Mouse (Mus musculus) testis, postnatal 14 days (tissue): ENCODE results near the gene Sesn1.
A peak's percentile ranks its signal among the peaks of the same experiment; 100 is the strongest.
"Not testable (repeated sequence)": the region's sequence is repeated elsewhere in the genome, so short reads cannot be mapped to it uniquely, and the experiment has no call there.

Source experiments
- DNase-seq: peaks from one replicate; pipeline ENCODE4 v3.0.0; 2021; ENCODE audit warnings: low spot score

The Sesn1 gene

GRCm38 (mm10) chr10:41809771-41810563 is at the start of gene Sesn1, which contains the start of gene Cep57l1:
TSS of gene Sesn1 (plus strand) at chr10:41809935.
TSS of gene Cep57l1 (minus strand) at chr10:41809871.
- peak; percentile 93 for DNase-seq

GRCm38 (mm10) chr10:41760866-41761265 is 48.9 kb upstream of the Sesn1 start:
- DNase-seq: no peak

GRCm38 (mm10) chr10:41763741-41764385 is 45.9 kb upstream of the Sesn1 start:
- DNase-seq: no peak

GRCm38 (mm10) chr10:41765586-41765985 is 44.1 kb upstream of the Sesn1 start:
- DNase-seq: peak; percentile 81

- DNase-seq: no peak
Measured at GRCm38 (mm10) chr10:41766280-41766679, 43.5 kb upstream of the Sesn1 start.

GRCm38 (mm10) chr10:41767254-41767653 is 42.5 kb upstream of the Sesn1 start:
- DNase-seq: no peak

- DNase-seq: no peak
Measured at GRCm38 (mm10) chr10:41792375-41792774, 17.4 kb upstream of the Sesn1 start.

GRCm38 (mm10) chr10:41797253-41797652 is 12.5 kb upstream of the Sesn1 start:
- DNase-seq: no peak

GRCm38 (mm10) chr10:41803467-41803866 is 6.3 kb upstream of the Sesn1 start:
- no peak for DNase-seq

GRCm38 (mm10) chr10:41804711-41805110 is 5.0 kb upstream of the Sesn1 start:
- DNase-seq: no peak

GRCm38 (mm10) chr10:41805729-41806355 is 3.9 kb upstream of the Sesn1 start:
- DNase-seq: no peak

- DNase-seq: peak; percentile 89
Measured at GRCm38 (mm10) chr10:41809080-41809770, 510 bp upstream of the Sesn1 start.

- DNase-seq: no peak
Measured at GRCm38 (mm10) chr10:41810564-41811455, 1.1 kb downstream of the Sesn1 start.

- no peak for DNase-seq
Measured at GRCm38 (mm10) chr10:41812566-41812965, 2.8 kb downstream of the Sesn1 start.

- no peak for DNase-seq
Measured at GRCm38 (mm10) chr10:41814305-41814853, 4.6 kb downstream of the Sesn1 start.

GRCm38 (mm10) chr10:41816516-41816915 is 6.8 kb downstream of the Sesn1 start:
- no peak for DNase-seq

GRCm38 (mm10) chr10:41818036-41818732 is 8.4 kb downstream of the Sesn1 start:
- no peak for DNase-seq

- DNase-seq: not testable (repeated sequence)
Measured at GRCm38 (mm10) chr10:41818733-41819070, 9.0 kb downstream of the Sesn1 start.

GRCm38 (mm10) chr10:41819307-41819706 is 9.6 kb downstream of the Sesn1 start:
- no peak for DNase-seq

GRCm38 (mm10) chr10:41820401-41820800 is 10.7 kb downstream of the Sesn1 start:
- no peak for DNase-seq
